Mouse (Mus musculus) MEL (cell line): ENCODE measurements around the gene Ngb. TPM values are rescaled to one million over a fixed set of nuclear protein-coding genes. Genes with fewer than 3 reads are reported as not detected.

Experiments used
- DNase-seq: peaks from one replicate; pipeline ENCODE4 v3.0.0; 2011; ENCODE audit warnings: low read depth, low spot score
- H3K27ac ChIP-seq: 2 replicates; pipeline ENCODE4 v1.5.1; 2012; ENCODE audit warnings: low read depth, mild to moderate bottlenecking, control low read depth, low read length, moderate library complexity; ENCODE audit not compliant: control insufficient read depth
- H3K27me3 ChIP-seq, 2 experiments: fragments of 150-350 bp in 1 of 2; sonication (generic) in 1 of 2; 2 replicates each; pipeline ENCODE4 v1.6.1; 2012; ENCODE audit warnings: low read length in 2 of 2, mild to moderate bottlenecking in 2 of 2, improper control_type of control experiment in 1 of 2, moderate library complexity in 1 of 2; ENCODE audit not compliant: insufficient read depth in 2 of 2, control insufficient read depth in 1 of 2
- H3K36me3 ChIP-seq, 2 experiments: 2 replicates each; pipeline ENCODE4 v1.6.1; 2012 to 2014; ENCODE audit warnings: low read length in 2 of 2, improper control_type of control experiment in 1 of 2, inconsistent platforms in 1 of 2, mild to moderate bottlenecking in 1 of 2; ENCODE audit not compliant: insufficient read depth in 2 of 2, control insufficient read depth in 1 of 2
- H3K4me1 ChIP-seq, 2 experiments: fragments of 150-350 bp in 1 of 2; sonication (generic) in 1 of 2; 2 replicates each; pipeline ENCODE4 v1.6.1; 2012; ENCODE audit warnings: low read length in 2 of 2, improper control_type of control experiment in 1 of 2, mild to moderate bottlenecking in 1 of 2; ENCODE audit not compliant: insufficient read depth in 2 of 2, control insufficient read depth in 1 of 2
- H3K4me3 ChIP-seq, 2 experiments: fragments of 150-350 bp in 1 of 2; sonication (generic) in 1 of 2; 2 replicates each; pipeline ENCODE4 v1.5.1; 2012; ENCODE audit warnings: low read depth in 2 of 2, low read length in 2 of 2, mild to moderate bottlenecking in 2 of 2, moderate library complexity in 2 of 2, control low read depth in 1 of 2, improper control_type of control experiment in 1 of 2; ENCODE audit not compliant: control insufficient read depth in 1 of 2, insufficient read depth in 1 of 2
- H3K79me2 ChIP-seq: 2 replicates; pipeline ENCODE4 v1.6.1; 2012; ENCODE audit warnings: mild to moderate bottlenecking, low read length, moderate library complexity; ENCODE audit not compliant: control insufficient read depth, poor library complexity, insufficient read depth
- H3K9ac ChIP-seq: 2 replicates; pipeline ENCODE4 v1.6.1; 2012; ENCODE audit warnings: low read depth, mild to moderate bottlenecking, control low read depth, low read length, moderate library complexity; ENCODE audit not compliant: control insufficient read depth, poor library complexity, severe bottlenecking
- H3K9me3 ChIP-seq: fragments of 150-350 bp; sonication (generic); replicated peaks from 2 replicates; pipeline ENCODE4 v1.6.1; 2012; ENCODE audit warnings: mild to moderate bottlenecking, low read length, improper control_type of control experiment, moderate library complexity; ENCODE audit not compliant: insufficient read depth
- CHD1 ChIP-seq: IDR thresholded peaks from 2 replicates; pipeline ENCODE4 v1.6.1; 2012; ENCODE audit warnings: low read depth, mild to moderate bottlenecking, inconsistent platforms, low read length, improper control_type of control experiment
- ELF1 ChIP-seq: IDR thresholded peaks from 2 replicates; pipeline ENCODE4 v1.6.1; 2014; ENCODE audit warnings: low read depth, mild to moderate bottlenecking, inconsistent platforms, low read length, improper control_type of control experiment, moderate library complexity
- ETS1 ChIP-seq: IDR thresholded peaks from 2 replicates; pipeline ENCODE4 v1.6.1; 2012; ENCODE audit warnings: low read depth, mild to moderate bottlenecking, inconsistent platforms, low read length, improper control_type of control experiment, moderate library complexity
- GABPA ChIP-seq: IDR thresholded peaks from 2 replicates; pipeline ENCODE4 v1.6.1; 2012; ENCODE audit warnings: low read depth, mild to moderate bottlenecking, inconsistent platforms, low read length, improper control_type of control experiment, moderate library complexity
- HCFC1 ChIP-seq: IDR thresholded peaks from 2 replicates; pipeline ENCODE4 v1.6.1; 2012; ENCODE audit warnings: low read depth, mild to moderate bottlenecking, inconsistent platforms, low read length, improper control_type of control experiment, moderate library complexity
- JUND ChIP-seq: IDR thresholded peaks from 2 replicates; pipeline ENCODE4 v1.6.1; 2011; ENCODE audit warnings: low read depth, mild to moderate bottlenecking, improper control_type of control experiment, low read length
- KAT2A ChIP-seq: conservative IDR thresholded peaks from 2 replicates; pipeline ENCODE4 v1.6.1; 2012; ENCODE audit warnings: low read depth, low read length, improper control_type of control experiment, inconsistent platforms
- MAFK ChIP-seq: IDR thresholded peaks from 2 replicates; pipeline ENCODE4 v1.6.1; 2011; ENCODE audit warnings: low read depth, mild to moderate bottlenecking, low read length, improper control_type of control experiment, borderline replicate concordance
- MEF2A ChIP-seq: IDR thresholded peaks from 2 replicates; pipeline ENCODE4 v1.6.1; 2014; ENCODE audit warnings: low read depth, mild to moderate bottlenecking, inconsistent platforms, low read length, improper control_type of control experiment; ENCODE audit not compliant: poor library complexity, insufficient replicate concordance, severe bottlenecking; ENCODE audit errors: extremely low read depth
- MXI1 ChIP-seq: IDR thresholded peaks from 2 replicates; pipeline ENCODE4 v1.6.1; 2011; ENCODE audit warnings: mild to moderate bottlenecking, low read depth, low read length, improper control_type of control experiment
- MYB ChIP-seq: IDR thresholded peaks from 2 replicates; pipeline ENCODE4 v1.6.1; 2011; ENCODE audit warnings: mild to moderate bottlenecking, low read depth, low read length, improper control_type of control experiment
- NRF1 ChIP-seq: IDR thresholded peaks from 2 replicates; pipeline ENCODE4 v1.6.1; 2014; ENCODE audit warnings: low read depth, mild to moderate bottlenecking, inconsistent platforms, low read length, improper control_type of control experiment, moderate library complexity; ENCODE audit not compliant: poor library complexity, insufficient read depth, severe bottlenecking
- POLR2AphosphoS2 ChIP-seq: IDR thresholded peaks from 2 replicates; pipeline ENCODE4 v1.6.1; 2011; ENCODE audit warnings: low read length, improper control_type of control experiment
- POLR2AphosphoS5 ChIP-seq: IDR thresholded peaks from 2 replicates; pipeline ENCODE4 v1.6.1; 2012; ENCODE audit warnings: low read depth, borderline replicate concordance, mild to moderate bottlenecking, inconsistent platforms, low read length, moderate library complexity, mixed read lengths
- SIN3A ChIP-seq: IDR thresholded peaks from 2 replicates; pipeline ENCODE4 v1.6.1; 2012; ENCODE audit warnings: low read length, improper control_type of control experiment, inconsistent platforms
- SMC3 ChIP-seq: IDR thresholded peaks from 2 replicates; pipeline ENCODE4 v1.6.1; 2011; ENCODE audit warnings: low read depth, low read length, improper control_type of control experiment
- TBP ChIP-seq: IDR thresholded peaks from 2 replicates; pipeline ENCODE4 v1.8.0; 2011; ENCODE audit warnings: low read depth, low read length, improper control_type of control experiment
- TCF12 ChIP-seq: IDR thresholded peaks from 2 replicates; pipeline ENCODE4 v1.6.1; 2014; ENCODE audit warnings: low read depth, mild to moderate bottlenecking, inconsistent platforms, low read length, improper control_type of control experiment, moderate library complexity
- USF2 ChIP-seq, 2 experiments: IDR thresholded peaks; 2 replicates each; pipeline ENCODE4 v1.6.1; 2011 to 2012; ENCODE audit warnings: improper control_type of control experiment in 2 of 2, low read length in 2 of 2, borderline replicate concordance in 1 of 2, inconsistent platforms in 1 of 2, low read depth in 1 of 2, mild to moderate bottlenecking in 1 of 2; ENCODE audit not compliant: insufficient read depth in 1 of 2
- ZKSCAN1 ChIP-seq: IDR thresholded peaks from 2 replicates; pipeline ENCODE4 v1.6.1; 2012; ENCODE audit warnings: low read depth, mild to moderate bottlenecking, inconsistent platforms, low read length, improper control_type of control experiment, moderate library complexity
- ZMIZ1 ChIP-seq: IDR thresholded peaks from 2 replicates; pipeline ENCODE4 v1.6.1; 2012; ENCODE audit warnings: low read depth, mild to moderate bottlenecking, inconsistent platforms, low read length, improper control_type of control experiment, moderate library complexity
- ZNF384 ChIP-seq: IDR thresholded peaks from 2 replicates; pipeline ENCODE4 v1.6.1; 2012; ENCODE audit warnings: low read depth, mild to moderate bottlenecking, inconsistent platforms, low read length, improper control_type of control experiment
- polyA plus RNA-seq, 2 experiments: library from polyadenylated mRNA; stranded (reverse) in 1 of 2; unstranded in 1 of 2; fragments of >175 nt in 1 of 2; fragments of >200 nt in 1 of 2; gene quantifications; 2 replicates each; pipeline versions ENCODE4 v1.2.1 to v1.2.4; 2012; ENCODE audit warnings: low replicate concordance in 2 of 2, low read depth in 1 of 2; ENCODE audit not compliant: insufficient read length in 2 of 2, insufficient read depth in 1 of 2, missing spikeins in 1 of 2
- total RNA-seq: library from RNA; depleted of rRNA; stranded (reverse); fragments of 300-350 nt; gene quantifications from 2 replicates; pipeline ENCODE4 v1.2.3, GENCODE M21; 2012

The Ngb gene
- total and polyA plus RNA-seq, 3 experiments, result not detected

DNA sequence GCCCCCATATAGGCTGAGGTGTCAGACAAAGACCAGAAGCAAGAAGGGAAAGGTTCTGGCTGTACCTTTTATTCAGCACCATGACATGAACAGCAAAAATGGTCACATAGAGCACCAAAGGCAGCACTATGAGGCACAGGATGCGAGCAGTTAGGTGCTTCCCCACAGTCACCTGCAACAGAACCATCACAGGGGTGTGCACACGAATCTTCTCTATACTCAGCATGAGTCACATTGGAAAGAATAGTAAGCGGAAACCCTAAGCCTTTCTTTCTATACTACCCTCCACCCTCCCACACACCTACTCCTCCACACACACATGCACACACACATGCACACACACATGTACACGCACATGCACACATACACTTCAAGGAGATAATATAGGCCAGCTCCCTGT lies 27.9 kb upstream of the Ngb start:
- no peak overlapping the region for H3K9ac ChIP-seq
- TF ChIP-seq SIN3A (no peak), ELF1 (no peak), NRF1 (no peak), ETS1 (no peak), KAT2A (no peak), ZKSCAN1 (no peak), TBP (no peak), SMC3 (no peak), POLR2AphosphoS5 (no peak), USF2 (IDR thresholded peaks at IDR 0.05; ENCODE audit: borderline replicate concordance in 1 of 2, insufficient read depth in 1 of 2, low read depth in 1 of 2, low read length in 2 of 2) (no peak), JUND (no peak), CHD1 (no peak), ZNF384 (no peak), POLR2AphosphoS2 (no peak), MAFK (no peak), TCF12 (no peak), HCFC1 (no peak), ZMIZ1 (no peak), GABPA (no peak), MXI1 (no peak)
- peaks cover 2 to 10% of the 10 kb centered on the region in 2 experiments; a peak in 3 of 4 replicates for H3K4me1 ChIP-seq
- no peaks in the 10 kb centered on the region for H3K27me3 ChIP-seq
- DNase-seq, result no peak
- H3K27ac ChIP-seq, result no peak overlapping the region
- peaks cover 0 to 9% of the 10 kb centered on the region in 2 experiments; a peak in 2 of 4 replicates for H3K36me3 ChIP-seq
- no peak overlapping the region for H3K4me3 ChIP-seq
- no peaks in the 10 kb centered on the region for H3K79me2 ChIP-seq
- H3K9me3 ChIP-seq, result no peaks in the 10 kb centered on the region

DNA sequence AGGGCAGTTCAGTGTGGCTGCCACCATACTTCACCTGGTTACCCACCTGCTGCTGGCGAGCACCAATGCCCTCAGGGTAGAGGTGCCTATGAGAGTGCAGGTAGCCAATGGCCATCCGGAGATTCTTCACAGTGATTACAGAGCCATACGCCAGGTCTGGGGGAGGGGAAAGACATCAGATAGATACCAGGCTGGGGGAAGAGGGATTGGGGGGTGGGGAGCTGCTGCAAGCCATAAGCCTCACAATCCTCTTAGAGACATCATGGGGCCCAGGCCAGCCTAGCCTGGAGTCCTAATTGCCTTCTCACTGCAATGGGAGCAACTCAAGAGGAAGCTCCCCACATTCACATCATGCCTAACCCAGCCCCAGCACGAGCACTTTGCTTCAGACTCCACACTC lies 24.9 kb upstream of the Ngb start:
- DNase-seq, result no peak
- Histone ChIP-seq H3K4me3 (no peak overlapping the region), H3K36me3 (peaks cover 0 to 5% of the 10 kb centered on the region in 2 experiments; a peak in 2 of 4 replicates), H3K9ac (no peak overlapping the region), H3K27me3 (no peaks in the 10 kb centered on the region), H3K27ac (no peak overlapping the region), H3K4me1 (peaks cover 0 to 11% of the 10 kb centered on the region in 2 experiments; a peak in 3 of 4 replicates), H3K9me3 (no peaks in the 10 kb centered on the region), H3K79me2 (no peaks in the 10 kb centered on the region)
- TF ChIP-seq TBP, result no peak
- no peak for TF ChIP-seq KAT2A
- TF ChIP-seq POLR2AphosphoS2, result no peak
- no peak for TF ChIP-seq MEF2A
- no peak for TF ChIP-seq HCFC1
- TF ChIP-seq MYB, result no peak
